Mouse (Mus musculus) heart, adult 2 months (tissue): Measurements from ENCODE around the gene Rpl14.

Experiments used
- CTCF ChIP-seq: fragments of 200-600 bp; IDR thresholded peaks from 2 replicates; pipeline ENCODE4 v1.8.1; 2022; ENCODE audit warnings: antibody characterized with exemption, mild to moderate bottlenecking, moderate library complexity
- EP300 ChIP-seq: fragments of 200-500 bp; IDR thresholded peaks from 2 replicates; pipeline ENCODE4 v1.6.1; 2011; ENCODE audit warnings: low read depth, low read length, control low read depth; ENCODE audit not compliant: insufficient read depth
- POLR2A ChIP-seq: fragments of 200-500 bp; IDR thresholded peaks from 2 replicates; pipeline ENCODE4 v1.6.1; 2011; ENCODE audit warnings: mild to moderate bottlenecking, low read depth, low read length, control low read depth; ENCODE audit not compliant: insufficient read depth

GRCm38 (mm10) chr9:120576662-120577013 is 5.4 kb downstream of the Rpl14 start:
- no peak for TF ChIP-seq CTCF
- no peak for TF ChIP-seq POLR2A
- no peak for TF ChIP-seq EP300
